Mouse (Mus musculus) lung, embryonic 16.5 days (tissue): ENCODE results near the gene Defa21. TPM values are rescaled to one million over a fixed set of nuclear protein-coding genes. Genes with fewer than 3 reads are reported as not detected.
"Not testable (repeated sequence)": the region's sequence is repeated elsewhere in the genome, so short reads cannot be mapped to it uniquely, and the experiment has no call there.

Experiments
- ATAC-seq: fragments of 200-750 bp; cut with Nextera tagmentation; 2 replicates; pipeline ENCODE4 v1.8.0; 2017; ENCODE audit warnings: low read depth, mild to moderate bottlenecking, moderate library complexity
- H3K27ac ChIP-seq: fragments of 300-500 bp; sonication (generic); 2 replicates; pipeline ENCODE4 v1.5.1; 2014; ENCODE audit warnings: mild to moderate bottlenecking, control low read depth, low read length
- H3K27me3 ChIP-seq: fragments of 300-500 bp; sonication (generic); 2 replicates; pipeline ENCODE4 v1.6.1; 2014; ENCODE audit warnings: low read depth, low read length, mixed read lengths; ENCODE audit not compliant: control insufficient read depth, insufficient read depth
- H3K36me3 ChIP-seq: fragments of 300-500 bp; sonication (generic); 2 replicates; pipeline ENCODE4 v1.6.1; 2014; ENCODE audit warnings: low read length; ENCODE audit not compliant: control insufficient read depth, insufficient read depth
- H3K4me1 ChIP-seq: fragments of 300-500 bp; sonication (generic); replicated peaks from 2 replicates; pipeline ENCODE4 v1.6.1; 2014; ENCODE audit warnings: low read length, mixed read lengths; ENCODE audit not compliant: control insufficient read depth, insufficient read depth
- H3K4me2 ChIP-seq: fragments of 300-500 bp; sonication (generic); 2 replicates; pipeline ENCODE4 v1.6.1; 2014; ENCODE audit warnings: low read depth, low read length, control low read depth
- H3K4me3 ChIP-seq: fragments of 300-500 bp; sonication (generic); 2 replicates; pipeline ENCODE4 v1.5.1; 2014; ENCODE audit warnings: mild to moderate bottlenecking, low read length, control low read depth
- H3K9ac ChIP-seq: fragments of 300-500 bp; sonication (generic); 2 replicates; pipeline ENCODE4 v1.6.1; 2014; ENCODE audit warnings: low read length, control low read depth
- H3K9me3 ChIP-seq: fragments of 300-500 bp; sonication (generic); 2 replicates; pipeline ENCODE4 v1.6.1; 2016; ENCODE audit warnings: low read length; ENCODE audit not compliant: control insufficient read depth
- WGBS: fragments of 180-500 bp; shearing (Covaris S2); extraction: QIAGEN DNeasy Blood & Tissue Kit; methylation state at CpG from one replicate; pipeline ENCODE4 v1.1.7; 2014; 5-methylcytosine and 5-hydroxymethylcytosine counted together
- polyA plus RNA-seq: library from polyadenylated mRNA; unstranded; fragments of >200 nt; fragmentation: Nextera tagmentation; extraction: Ambion mirVana; gene quantifications from 2 replicates; pipeline ENCODE4 v1.2.1, GENCODE M21; 2015

Gene Defa21
- polyA plus RNA-seq: not detected in 2 replicates

GRCm38 (mm10) chr8:21025245-21025644 lies at the start of gene Defa21:
Gene Defa21, plus strand, starts transcription at chr8:21025545.
- H3K27me3 ChIP-seq, H3K4me1 ChIP-seq, H3K27ac ChIP-seq, H3K4me2 ChIP-seq, H3K9ac ChIP-seq, H3K36me3 ChIP-seq, H3K9me3 ChIP-seq, ATAC-seq, H3K4me3 ChIP-seq: not testable (repeated sequence)
- no CpG with 5 or more reads among the region's 1 CpGs for WGBS

GRCm38 (mm10) chr8:20979846-20980245 lies 45.5 kb upstream of the Defa21 start:
- Histone ChIP-seq H3K4me3 (no peak overlapping the region), H3K27me3 (no peaks in the 10 kb centered on the region), H3K4me2 (no peak overlapping the region), H3K9ac (no peak overlapping the region), H3K27ac (no peak overlapping the region), H3K9me3 (no peaks in the 10 kb centered on the region), H3K36me3 (no peaks in the 10 kb centered on the region), H3K4me1 (no peaks in the 10 kb centered on the region)
- no peak for ATAC-seq
- WGBS: 6% methylated on average over 1 of the region's 1 CpGs

- not testable (repeated sequence) for H3K9me3 ChIP-seq, ATAC-seq, H3K4me3 ChIP-seq, H3K27me3 ChIP-seq, H3K27ac ChIP-seq, H3K4me1 ChIP-seq, H3K36me3 ChIP-seq, H3K4me2 ChIP-seq, H3K9ac ChIP-seq
Measured at GRCm38 (mm10) chr8:20994042-20994441, 31.3 kb upstream of the Defa21 start.

- Histone ChIP-seq H3K4me3 (no peak overlapping the region), H3K36me3 (no peaks in the 10 kb centered on the region), H3K9me3 (no peaks in the 10 kb centered on the region), H3K27me3 (no peaks in the 10 kb centered on the region), H3K4me1 (no peaks in the 10 kb centered on the region), H3K4me2 (no peak overlapping the region), H3K27ac (no peak overlapping the region), H3K9ac (no peak overlapping the region)
- 59% methylated on average over 2 of the region's 2 CpGs for WGBS
- ATAC-seq: no peak
Measured at GRCm38 (mm10) chr8:20996776-20997175, 28.6 kb upstream of the Defa21 start.

GRCm38 (mm10) chr8:20997291-20997690 lies 28.1 kb upstream of the Defa21 start:
- no peaks in the 10 kb centered on the region for H3K4me1 ChIP-seq
- H3K27me3 ChIP-seq: no peaks in the 10 kb centered on the region
- H3K4me2 ChIP-seq: no peak overlapping the region
- no peak for ATAC-seq
- no peak overlapping the region for H3K27ac ChIP-seq
- H3K4me3 ChIP-seq: no peak overlapping the region
- no peaks in the 10 kb centered on the region for H3K9me3 ChIP-seq
- H3K9ac ChIP-seq: no peak overlapping the region
- no peaks in the 10 kb centered on the region for H3K36me3 ChIP-seq

- H3K4me3 ChIP-seq: no peak overlapping the region
- H3K36me3 ChIP-seq: no peaks in the 10 kb centered on the region
- H3K4me2 ChIP-seq: no peak overlapping the region
- no peaks in the 10 kb centered on the region for H3K4me1 ChIP-seq
- H3K9ac ChIP-seq: no peak overlapping the region
- peaks cover 3% of the 10 kb centered on the region; the same call in 1 of the 2 replicates for H3K9me3 ChIP-seq
- WGBS: 52% methylated on average over 8 of the region's 8 CpGs
- ATAC-seq: no peak
- no peak overlapping the region for H3K27ac ChIP-seq
- no peaks in the 10 kb centered on the region for H3K27me3 ChIP-seq
Measured at GRCm38 (mm10) chr8:21001171-21001570, 24.2 kb upstream of the Defa21 start.

- no peak for ATAC-seq
- Histone ChIP-seq H3K9me3 (peaks cover 4% of the 10 kb centered on the region; the same call in 1 of the 2 replicates), H3K4me2 (no peak overlapping the region), H3K27ac (no peak overlapping the region), H3K4me3 (no peak overlapping the region), H3K27me3 (no peaks in the 10 kb centered on the region), H3K4me1 (no peaks in the 10 kb centered on the region), H3K9ac (no peak overlapping the region), H3K36me3 (no peaks in the 10 kb centered on the region)
- WGBS: 18% methylated on average over 1 of the region's 1 CpGs
Measured at GRCm38 (mm10) chr8:21006801-21007200, 18.5 kb upstream of the Defa21 start.

GRCm38 (mm10) chr8:21008578-21008977 lies 16.8 kb upstream of the Defa21 start:
- not testable (repeated sequence) for ATAC-seq, H3K4me1 ChIP-seq, H3K27me3 ChIP-seq, H3K9ac ChIP-seq, H3K27ac ChIP-seq, H3K4me2 ChIP-seq, H3K36me3 ChIP-seq, H3K9me3 ChIP-seq, H3K4me3 ChIP-seq
- 38% methylated on average over 6 of the region's 6 CpGs for WGBS

- H3K4me3 ChIP-seq, H3K4me1 ChIP-seq, H3K9me3 ChIP-seq, H3K36me3 ChIP-seq, H3K4me2 ChIP-seq, ATAC-seq, H3K27ac ChIP-seq, H3K27me3 ChIP-seq, H3K9ac ChIP-seq: not testable (repeated sequence)
- 62% methylated on average over 1 of the region's 1 CpGs for WGBS
Measured at GRCm38 (mm10) chr8:21010548-21010947, 14.8 kb upstream of the Defa21 start.

GRCm38 (mm10) chr8:21054747-21055146 lies 29.4 kb downstream of the Defa21 start, which contains the start of gene Defa23:
Gene Defa23, plus strand, starts transcription at chr8:21055047.
- not testable (repeated sequence) for ATAC-seq, H3K36me3 ChIP-seq, H3K27ac ChIP-seq, H3K9ac ChIP-seq, H3K27me3 ChIP-seq, H3K4me3 ChIP-seq, H3K4me2 ChIP-seq, H3K4me1 ChIP-seq, H3K9me3 ChIP-seq
- WGBS: no CpG with 5 or more reads among the region's 1 CpGs
